Mouse (Mus musculus) embryonic fibroblast, embryonic 13.5 days (primary cell): ENCODE data around the gene Tlcd1. TPM values are rescaled to one million over a fixed set of nuclear protein-coding genes. Genes with fewer than 3 reads are reported as not detected.

Source experiments
- H3K27ac ChIP-seq: 2 replicates; pipeline ENCODE4 v1.5.1; 2012; ENCODE audit warnings: low read length, control low read depth, inconsistent platforms; ENCODE audit not compliant: insufficient read depth
- H3K4me1 ChIP-seq: 2 replicates; pipeline ENCODE4 v1.6.1; 2011; ENCODE audit warnings: low read length; ENCODE audit not compliant: control insufficient read depth, insufficient read depth
- H3K4me3 ChIP-seq: 2 replicates; pipeline ENCODE4 v1.5.1; 2011; ENCODE audit warnings: mild to moderate bottlenecking, control low read depth, low read length; ENCODE audit not compliant: insufficient read depth
- CTCF ChIP-seq: IDR thresholded peaks from 2 replicates; pipeline ENCODE4 v1.5.1; 2011; ENCODE audit warnings: mild to moderate bottlenecking, control low read depth, low read length, moderate library complexity, borderline replicate concordance; ENCODE audit not compliant: insufficient read depth
- POLR2A ChIP-seq: IDR thresholded peaks from 2 replicates; pipeline ENCODE4 v1.6.1; 2011; ENCODE audit warnings: low read depth, mild to moderate bottlenecking, control low read depth, low read length, moderate library complexity
- polyA plus RNA-seq: library from polyadenylated mRNA; stranded (reverse); fragments of >200 nt; gene quantifications from 2 replicates; pipeline ENCODE4 v1.2.4, GENCODE M21; 2011; ENCODE audit warnings: low read depth; ENCODE audit not compliant: missing spikeins, insufficient read length

The Tlcd1 gene
- polyA plus RNA-seq, 1 experiment: 13.6 TPM

DNA sequence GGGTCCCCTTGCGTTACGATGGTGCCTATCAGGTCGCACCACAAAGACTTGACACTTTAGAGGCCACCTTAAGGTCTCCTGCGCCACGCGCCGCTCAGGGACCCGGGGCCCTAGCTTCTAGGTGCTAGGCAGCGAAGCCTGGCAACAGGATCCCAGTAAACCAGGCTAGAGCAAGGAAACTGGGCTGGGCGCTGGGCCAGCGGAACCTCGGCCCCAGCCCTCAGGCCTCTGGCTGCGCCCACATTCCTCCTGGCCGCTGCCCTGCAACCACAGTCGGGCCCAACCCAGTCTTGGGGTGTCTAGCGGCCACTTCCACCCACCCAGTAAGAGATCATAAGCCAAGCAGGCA is 10.8 kb upstream of the Tlcd1 start:
- H3K27ac ChIP-seq: peak overlapping the region; percentile 99
- peaks cover 14% of the 10 kb centered on the region for H3K4me1 ChIP-seq
- TF ChIP-seq CTCF (no peak), POLR2A (peak; percentile 37; the same call in 1 of the 2 replicates)
- H3K4me3 ChIP-seq: peak overlapping the region; percentile 32

DNA sequence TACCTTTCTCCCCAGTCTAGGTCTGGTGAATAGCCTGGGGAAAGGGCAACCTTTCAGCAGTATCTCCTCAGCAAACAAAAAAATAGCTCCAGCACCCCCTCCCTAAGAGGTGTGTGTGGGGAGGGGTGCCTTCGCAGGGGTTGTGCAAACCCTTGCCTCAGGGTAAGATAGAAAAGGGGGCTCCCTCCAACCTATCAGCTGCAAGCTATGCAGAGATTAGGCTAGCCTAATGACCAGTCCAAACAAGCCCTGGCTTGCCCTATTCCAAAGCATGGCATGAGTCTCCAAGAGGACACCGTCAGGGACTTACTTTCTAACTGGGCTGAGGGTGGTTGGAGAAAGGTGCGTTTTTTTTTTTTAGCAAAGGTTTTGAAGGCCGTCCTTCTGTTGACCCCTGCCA is 10.3 kb upstream of the Tlcd1 start:
- Histone ChIP-seq H3K4me1 (peaks cover 14% of the 10 kb centered on the region), H3K27ac (peak overlapping the region; percentile 99), H3K4me3 (no peak overlapping the region)
- TF ChIP-seq CTCF: no peak
- TF ChIP-seq POLR2A: peak; percentile 24

DNA sequence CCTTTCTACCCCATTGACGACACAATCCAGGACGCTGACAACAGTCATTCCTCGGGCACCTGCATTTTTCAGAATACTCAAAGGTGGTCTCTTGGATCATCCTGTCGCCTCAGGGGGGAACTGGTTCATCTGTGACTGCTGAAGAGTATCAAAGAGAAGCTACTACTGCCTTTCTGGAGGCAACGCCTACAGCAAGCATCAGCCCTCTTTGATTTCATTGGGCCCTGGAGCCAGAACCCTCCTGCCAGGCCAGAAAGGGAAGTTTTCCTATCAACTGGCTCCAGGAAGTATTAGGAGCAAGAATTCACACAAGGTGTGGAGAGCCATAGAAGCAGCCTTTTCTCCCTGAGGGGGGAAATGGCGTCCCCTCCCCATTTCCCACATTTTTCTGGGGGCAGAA is 9.9 kb upstream of the Tlcd1 start:
- TF ChIP-seq POLR2A (no peak; the same call in 1 of the 2 replicates), CTCF (no peak)

DNA sequence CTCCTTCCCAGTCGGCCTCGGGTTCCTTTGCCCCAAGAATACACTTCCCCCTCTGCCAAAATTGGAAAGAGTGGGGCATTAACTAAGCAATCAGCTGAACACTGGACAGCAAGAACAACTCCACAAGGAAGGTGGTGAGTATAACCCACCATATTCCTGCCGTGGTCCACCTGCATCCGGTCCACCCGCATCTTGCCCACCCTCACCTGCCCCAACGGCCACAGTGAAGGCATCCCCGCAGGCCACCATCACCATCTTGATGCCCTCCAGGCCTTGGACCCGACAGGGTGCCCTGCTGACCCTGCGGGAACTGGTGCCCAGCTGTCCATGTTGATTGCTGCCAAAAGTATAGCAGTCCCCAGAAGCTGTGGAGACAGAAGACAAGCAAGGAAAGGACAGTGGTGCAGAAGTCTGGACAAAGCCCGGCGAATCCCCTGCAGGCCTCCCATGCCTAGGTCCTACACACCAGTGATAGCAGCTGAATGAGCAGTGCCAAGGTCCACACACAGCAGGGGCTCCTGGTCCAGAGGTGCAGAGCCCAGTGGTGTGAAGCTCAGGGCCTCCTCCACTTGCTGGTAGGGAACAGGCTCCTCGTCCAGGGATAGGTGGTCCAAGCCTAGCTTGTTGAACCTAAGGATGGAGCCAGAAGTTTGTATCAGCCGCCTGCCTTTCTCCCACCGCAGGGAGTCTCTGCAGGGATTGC is 9.1 kb upstream of the Tlcd1 start:
- 0 out of 2 replicates have a peak overlapping the region, but pooled peaks have one; percentile 99 for H3K27ac ChIP-seq
- H3K4me3 ChIP-seq: no peak overlapping the region
- TF ChIP-seq CTCF (no peak), POLR2A (no peak)
- H3K4me1 ChIP-seq: peaks cover 10% of the 10 kb centered on the region

More for the DNA sequence above, 9.9 kb upstream of the Tlcd1 start:
- Histone ChIP-seq H3K27ac (peak overlapping the region; percentile 99), H3K4me1 (peaks cover 14% of the 10 kb centered on the region), H3K4me3 (no peak overlapping the region)

DNA sequence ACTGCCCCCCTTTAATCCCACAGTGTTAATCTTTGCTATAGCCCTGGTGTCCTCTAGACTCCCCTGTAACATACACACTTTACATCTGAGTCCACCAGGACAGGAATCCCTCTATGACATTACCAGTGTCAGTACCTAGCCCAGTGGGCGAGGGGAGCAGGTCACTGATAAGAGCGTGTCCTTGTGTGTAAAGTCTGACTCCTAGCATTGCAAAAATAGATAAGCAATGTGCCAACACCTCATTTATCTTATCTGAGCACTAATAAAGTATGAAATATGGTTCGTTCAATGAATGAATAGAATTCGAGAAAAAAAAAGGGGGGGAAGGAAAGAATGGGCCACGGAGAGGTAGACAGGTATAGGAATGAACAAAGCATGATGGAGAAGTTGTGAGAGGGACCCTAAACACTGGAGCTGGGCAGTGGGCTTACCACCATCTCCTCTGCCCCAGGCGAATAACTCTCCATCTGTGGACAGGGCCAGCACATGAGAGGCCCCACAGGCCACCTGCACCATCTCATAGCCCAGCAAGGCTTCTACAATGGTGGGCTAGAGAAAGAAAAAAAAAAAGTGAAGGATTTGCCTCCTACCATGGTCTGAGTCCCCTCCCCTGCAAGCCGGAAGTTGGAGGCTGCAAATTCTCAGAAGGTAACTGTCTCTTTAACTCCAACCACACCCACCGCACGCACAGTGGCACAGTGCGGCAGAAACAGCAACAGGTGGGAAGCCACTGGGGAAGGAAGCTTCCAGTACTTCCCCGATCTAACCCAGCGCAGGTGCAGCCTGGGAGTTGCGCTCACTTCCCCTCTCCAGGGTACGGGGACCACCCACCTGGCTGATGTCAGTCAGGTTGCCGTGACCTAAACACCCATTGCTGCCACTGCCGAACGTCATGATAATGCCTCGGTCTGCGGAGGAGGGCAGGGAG is 7.7 kb upstream of the Tlcd1 start:
- TF ChIP-seq POLR2A (no peak), CTCF (no peak)
- Histone ChIP-seq H3K4me3 (no peak overlapping the region), H3K4me1 (peaks cover 5% of the 10 kb centered on the region), H3K27ac (no peak overlapping the region)

DNA sequence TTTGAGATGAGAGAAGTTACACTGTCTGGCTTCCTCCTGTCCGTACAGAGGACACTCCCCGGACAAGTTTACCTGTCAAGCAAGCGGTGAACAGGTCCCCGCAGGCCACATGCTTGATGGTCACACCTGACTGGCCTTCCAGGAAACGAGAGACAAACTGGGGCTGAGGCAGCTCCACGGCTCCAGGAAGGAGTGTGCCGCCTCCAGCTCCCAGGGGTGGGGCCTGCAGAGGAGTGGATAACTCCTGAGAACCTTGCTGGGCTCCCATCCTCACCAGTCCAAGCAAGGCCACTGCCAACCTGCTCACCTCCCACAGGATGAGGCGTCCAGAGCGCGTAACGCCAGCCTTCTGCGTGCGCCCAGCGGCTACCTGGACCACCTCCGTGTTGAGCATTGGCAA is 6.2 kb upstream of the Tlcd1 start:
- Histone ChIP-seq H3K4me3 (no peak overlapping the region), H3K4me1 (peaks cover 5% of the 10 kb centered on the region), H3K27ac (no peak overlapping the region)
- TF ChIP-seq CTCF (no peak), POLR2A (no peak)

DNA sequence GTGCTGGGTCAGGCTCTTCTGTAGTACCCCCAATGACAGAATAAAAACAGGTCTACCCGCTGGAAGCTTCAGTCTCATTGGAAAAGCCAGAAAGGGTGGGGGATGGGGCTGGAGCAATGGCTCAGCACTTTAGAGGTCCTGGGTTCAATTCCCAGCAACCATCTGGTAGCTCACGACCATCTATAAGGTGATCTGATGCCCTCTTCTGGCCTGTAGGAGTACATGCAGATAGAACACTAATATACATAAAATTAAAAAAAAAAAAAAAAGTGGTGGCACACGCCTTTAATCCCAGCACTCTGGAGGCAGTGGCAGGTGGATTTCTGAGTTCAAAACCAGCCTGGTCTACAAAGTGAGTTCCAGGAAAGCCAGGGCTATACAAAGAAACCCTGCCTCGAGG is 5.2 kb upstream of the Tlcd1 start:
- TF ChIP-seq POLR2A (no peak), CTCF (no peak)
- H3K4me1 ChIP-seq: peaks cover 5% of the 10 kb centered on the region
- no peak overlapping the region for H3K27ac ChIP-seq
- no peak overlapping the region for H3K4me3 ChIP-seq

DNA sequence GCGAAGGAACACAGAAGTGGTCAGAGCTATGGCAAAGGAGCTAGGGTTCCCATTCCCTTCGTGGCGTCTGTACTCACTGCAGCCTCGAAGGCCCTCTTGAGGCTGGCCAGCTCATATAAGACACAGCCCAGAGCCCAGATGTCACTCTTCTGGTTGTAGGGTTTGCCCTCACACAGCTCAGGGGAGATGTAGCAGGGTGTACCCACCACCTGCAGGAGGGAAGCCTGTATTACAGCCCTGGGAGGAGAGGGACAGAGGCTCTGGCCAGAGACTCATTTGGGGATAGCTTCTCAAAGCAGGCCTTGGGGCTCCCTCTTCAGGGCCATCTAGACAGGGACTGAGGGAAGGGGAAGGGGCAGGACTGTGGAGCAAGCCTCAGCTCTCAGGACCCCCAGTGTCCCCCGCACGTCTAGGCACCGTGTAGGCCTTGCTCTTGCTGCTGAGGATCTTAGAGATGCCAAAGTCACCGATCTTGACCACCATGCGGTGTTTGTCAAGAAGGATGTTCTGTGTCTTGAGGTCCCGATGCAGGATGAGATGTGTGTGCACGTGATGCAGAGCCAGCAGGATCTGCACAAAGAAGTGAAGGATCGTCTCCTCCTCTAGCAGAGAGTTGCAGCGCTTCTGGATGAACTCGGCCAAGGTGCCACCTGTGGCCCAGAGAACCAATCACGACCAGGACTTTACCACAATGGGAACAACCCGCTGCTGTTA is 4.3 kb upstream of the Tlcd1 start:
- no peak overlapping the region for H3K27ac ChIP-seq
- no peak overlapping the region for H3K4me3 ChIP-seq
- TF ChIP-seq POLR2A (no peak), CTCF (no peak)
- H3K4me1 ChIP-seq: no peaks in the 10 kb centered on the region; the same call in none of the 2 replicates

DNA sequence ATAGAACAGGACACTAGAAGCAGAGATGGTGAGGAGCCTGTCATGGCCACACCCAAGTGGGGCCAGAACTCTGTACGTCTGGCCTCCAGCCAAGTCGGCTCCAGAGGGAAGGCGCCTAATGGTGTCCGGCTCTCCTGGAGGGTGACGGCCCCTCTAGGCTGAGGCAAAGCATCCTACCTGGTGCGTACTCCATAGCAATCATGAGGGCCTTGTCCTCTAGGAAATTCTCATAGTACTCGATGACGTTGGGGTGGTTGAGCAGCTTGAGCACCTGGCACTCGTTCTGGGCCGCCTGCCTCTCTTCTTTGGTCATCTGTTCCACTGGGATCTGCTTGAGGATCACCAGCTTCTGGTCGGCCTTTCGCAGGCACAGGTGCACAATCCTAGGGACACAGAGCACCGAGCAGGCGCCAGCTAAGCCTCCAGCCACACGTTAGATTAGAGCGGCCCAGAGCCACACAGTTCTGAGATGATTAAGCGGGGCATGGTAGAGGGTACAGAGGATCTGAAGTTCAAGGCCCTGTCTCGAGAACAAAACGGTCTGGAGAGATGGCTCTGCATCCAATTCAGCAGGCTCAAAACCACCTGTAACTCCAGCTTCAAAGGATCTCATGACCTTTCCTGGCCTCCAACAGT is 3.6 kb upstream of the Tlcd1 start:
- TF ChIP-seq POLR2A (no peak), CTCF (no peak)
- Histone ChIP-seq H3K4me3 (no peak overlapping the region), H3K4me1 (no peaks in the 10 kb centered on the region; the same call in none of the 2 replicates), H3K27ac (no peak overlapping the region)
